Mouse (Mus musculus) ES-Bruce4 (cell line): Measurements from ENCODE around the gene Lbhd2. TPM values are rescaled to one million over a fixed set of nuclear protein-coding genes. Genes with fewer than 3 reads are reported as not detected.

Experiments
- H3K27ac ChIP-seq: 2 replicates; pipeline ENCODE4 v1.5.1; 2012; ENCODE audit warnings: low read length, inconsistent platforms; ENCODE audit not compliant: insufficient read depth
- H3K27me3 ChIP-seq: 2 replicates; pipeline ENCODE4 v1.6.1; 2012; ENCODE audit warnings: mild to moderate bottlenecking, low read length, inconsistent platforms; ENCODE audit not compliant: control insufficient read depth, poor library complexity, insufficient read depth, severe bottlenecking
- H3K36me3 ChIP-seq: 2 replicates; pipeline ENCODE4 v1.6.1; 2012; ENCODE audit warnings: inconsistent platforms, mild to moderate bottlenecking, low read length, moderate library complexity; ENCODE audit not compliant: control insufficient read depth, poor library complexity, insufficient read depth, severe bottlenecking
- H3K4me1 ChIP-seq: one replicate; pipeline ENCODE4 v1.8.1; 2011; ENCODE audit warnings: low read length; ENCODE audit not compliant: control insufficient read depth, insufficient read depth
- H3K4me3 ChIP-seq: 2 replicates; pipeline ENCODE4 v1.5.1; 2011; ENCODE audit warnings: low read depth, mild to moderate bottlenecking, low read length
- H3K9ac ChIP-seq: 2 replicates; pipeline ENCODE4 v1.6.1; 2012; ENCODE audit warnings: low read depth, mild to moderate bottlenecking, inconsistent platforms; ENCODE audit not compliant: poor library complexity, severe bottlenecking
- H3K9me3 ChIP-seq: replicated peaks from 2 replicates; pipeline ENCODE4 v1.6.1; 2012; ENCODE audit warnings: mild to moderate bottlenecking, low read length, inconsistent platforms; ENCODE audit not compliant: control insufficient read depth, poor library complexity, insufficient read depth, severe bottlenecking
- CTCF ChIP-seq: IDR thresholded peaks from one replicate; pipeline ENCODE4 v1.8.1; 2011; ENCODE audit warnings: low read depth, low read length
- EP300 ChIP-seq: IDR thresholded peaks from 2 replicates; pipeline ENCODE4 v1.6.1; 2011; ENCODE audit warnings: low read depth, low read length; ENCODE audit not compliant: insufficient read depth
- POLR2A ChIP-seq: IDR thresholded peaks from one replicate; pipeline ENCODE4 v1.8.1; 2011; ENCODE audit warnings: low read length; ENCODE audit not compliant: insufficient read depth
- polyA plus RNA-seq: library from polyadenylated mRNA; stranded (reverse); fragments of >200 nt; gene quantifications from 2 replicates; pipeline ENCODE4 v1.2.4, GENCODE M21; 2011; ENCODE audit warnings: low read depth; ENCODE audit not compliant: missing spikeins, insufficient read depth, insufficient read length

Lbhd2 gene
- polyA plus RNA-seq, result not detected in 2 replicates

- Histone ChIP-seq H3K4me1 (no peaks in the 10 kb centered on the region), H3K9ac (0 out of 2 replicates have a peak within 1 kb of the TSS, but pooled peaks have one; percentile 5), H3K27me3 (no peaks in the 10 kb centered on the region), H3K27ac (no peak within 1 kb of the TSS), H3K4me3 (peak within 1 kb of the TSS; percentile 22), H3K9me3 (no peaks in the 10 kb centered on the region), H3K36me3 (no peaks in the 10 kb centered on the region)
- TF ChIP-seq CTCF (no peak), POLR2A (no peak), EP300 (no peak)
These were observed at the start of gene Lbhd2 for GRCm38 (mm10) chr12:111406622-111407021. Gene Lbhd2 (plus strand): TSS chr12:111406809.

- Histone ChIP-seq H3K9ac (no peak overlapping the region), H3K36me3 (no peaks in the 10 kb centered on the region), H3K4me3 (no peak overlapping the region), H3K9me3 (no peaks in the 10 kb centered on the region), H3K4me1 (no peaks in the 10 kb centered on the region), H3K27ac (no peak overlapping the region), H3K27me3 (no peaks in the 10 kb centered on the region)
- TF ChIP-seq EP300 (no peak), POLR2A (no peak), CTCF (no peak)
These were observed 45.9 kb upstream of the Lbhd2 start for GRCm38 (mm10) chr12:111360671-111361070.

GRCm38 (mm10) chr12:111361319-111362098 lies 45.1 kb upstream of the Lbhd2 start:
- H3K27me3 ChIP-seq, result no peaks in the 10 kb centered on the region
- TF ChIP-seq CTCF (no peak), EP300 (no peak), POLR2A (no peak)
- no peak overlapping the region for H3K27ac ChIP-seq
- H3K9me3 ChIP-seq, result no peaks in the 10 kb centered on the region
- H3K9ac ChIP-seq, result no peak overlapping the region
- H3K4me1 ChIP-seq, result no peaks in the 10 kb centered on the region
- no peaks in the 10 kb centered on the region for H3K36me3 ChIP-seq
- H3K4me3 ChIP-seq, result no peak overlapping the region

GRCm38 (mm10) chr12:111364234-111364633 lies 42.4 kb upstream of the Lbhd2 start:
- Histone ChIP-seq H3K27me3 (no peaks in the 10 kb centered on the region), H3K36me3 (no peaks in the 10 kb centered on the region), H3K4me3 (no peak overlapping the region), H3K9me3 (no peaks in the 10 kb centered on the region), H3K9ac (no peak overlapping the region), H3K4me1 (no peaks in the 10 kb centered on the region), H3K27ac (no peak overlapping the region)
- TF ChIP-seq CTCF, result peak; percentile 61
- TF ChIP-seq POLR2A, result no peak
- no peak for TF ChIP-seq EP300

GRCm38 (mm10) chr12:111367065-111367464 lies 39.5 kb upstream of the Lbhd2 start:
- TF ChIP-seq CTCF, result no peak
- no peak for TF ChIP-seq POLR2A
- TF ChIP-seq EP300, result no peak
- Histone ChIP-seq H3K9ac (no peak overlapping the region), H3K36me3 (no peaks in the 10 kb centered on the region), H3K27me3 (no peaks in the 10 kb centered on the region), H3K4me1 (no peaks in the 10 kb centered on the region), H3K9me3 (no peaks in the 10 kb centered on the region), H3K4me3 (no peak overlapping the region), H3K27ac (no peak overlapping the region)

GRCm38 (mm10) chr12:111370249-111370648 lies 36.4 kb upstream of the Lbhd2 start:
- Histone ChIP-seq H3K9ac (no peak overlapping the region), H3K27me3 (no peaks in the 10 kb centered on the region), H3K4me3 (no peak overlapping the region), H3K36me3 (no peaks in the 10 kb centered on the region), H3K4me1 (no peaks in the 10 kb centered on the region), H3K9me3 (no peaks in the 10 kb centered on the region), H3K27ac (no peak overlapping the region)
- TF ChIP-seq CTCF (peak; percentile 66), POLR2A (no peak), EP300 (no peak)
